Mouse (Mus musculus) CD4-positive helper T cell, adult 2 months (primary cell): ENCODE measurements around the gene Mphosph9.
"Not testable (repeated sequence)": the region's sequence is repeated elsewhere in the genome, so short reads cannot be mapped to it uniquely, and the experiment has no call there.

Source experiments
- DNase-seq: peaks from one replicate; pipeline ENCODE4 v3.0.0-alpha.2; 2012; ENCODE audit warnings: low read depth, missing footprints, low spot score

The Mphosph9 gene

DNA sequence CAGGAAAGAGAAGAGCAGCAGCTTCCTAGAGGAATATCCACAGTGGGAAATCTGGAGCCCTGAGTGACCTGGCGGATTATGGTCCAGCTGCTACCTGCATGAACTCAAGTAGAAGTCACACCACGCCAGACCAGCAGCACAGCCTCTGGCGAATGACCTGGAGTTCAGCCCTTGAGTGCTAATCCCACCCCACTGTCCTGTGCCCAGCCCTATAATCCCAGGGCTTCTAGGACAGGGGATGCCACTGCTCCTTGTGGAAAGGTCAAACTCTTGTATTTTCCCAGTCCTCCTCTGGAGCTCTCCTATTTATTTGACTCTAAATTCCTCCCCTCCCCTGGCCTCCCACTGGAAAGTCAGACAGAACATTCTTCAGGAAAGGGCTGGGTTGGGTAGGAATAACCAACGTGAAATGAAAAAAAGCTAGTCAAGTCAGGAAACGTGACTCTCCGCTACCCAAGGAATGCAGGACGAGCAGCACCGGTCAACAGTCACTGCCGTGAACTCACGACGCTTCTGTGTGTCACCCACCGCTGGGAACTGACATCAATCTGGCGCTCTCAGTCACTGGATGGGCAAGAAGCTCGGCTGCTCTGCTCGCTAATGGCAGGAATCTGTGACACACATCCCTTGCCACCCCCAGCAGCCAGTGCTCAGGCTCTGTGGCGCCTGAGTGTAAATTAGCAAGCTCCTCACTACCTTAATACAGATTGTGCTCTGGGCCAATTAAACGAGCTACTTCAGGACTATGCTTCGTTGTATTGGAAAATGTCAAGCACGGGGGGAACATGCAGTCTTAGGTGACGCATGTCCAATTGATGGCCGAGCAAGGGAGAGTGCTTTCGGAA is 86.7 kb downstream of the Mphosph9 start:
- DNase-seq = no peak

DNA sequence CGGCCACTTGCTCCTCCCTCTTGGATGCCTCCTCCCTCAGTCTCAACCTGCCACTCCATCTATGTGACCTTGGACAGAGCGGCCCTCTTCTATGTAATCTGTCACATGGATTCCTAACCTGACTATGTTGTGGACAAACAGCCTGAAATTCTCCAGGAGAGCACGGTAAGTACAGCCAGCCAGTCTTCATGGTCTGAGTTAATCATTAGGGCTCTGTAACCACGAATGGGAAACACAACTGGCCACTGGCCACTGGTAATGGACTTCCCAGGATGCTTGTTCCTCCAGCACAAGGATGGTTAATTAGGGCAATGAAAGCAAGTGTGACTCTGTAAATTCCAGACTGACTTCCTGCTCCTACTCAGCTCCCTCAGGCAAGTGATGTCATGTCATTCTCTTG is 91.6 kb downstream of the Mphosph9 start:
- no peak for DNase-seq

DNA sequence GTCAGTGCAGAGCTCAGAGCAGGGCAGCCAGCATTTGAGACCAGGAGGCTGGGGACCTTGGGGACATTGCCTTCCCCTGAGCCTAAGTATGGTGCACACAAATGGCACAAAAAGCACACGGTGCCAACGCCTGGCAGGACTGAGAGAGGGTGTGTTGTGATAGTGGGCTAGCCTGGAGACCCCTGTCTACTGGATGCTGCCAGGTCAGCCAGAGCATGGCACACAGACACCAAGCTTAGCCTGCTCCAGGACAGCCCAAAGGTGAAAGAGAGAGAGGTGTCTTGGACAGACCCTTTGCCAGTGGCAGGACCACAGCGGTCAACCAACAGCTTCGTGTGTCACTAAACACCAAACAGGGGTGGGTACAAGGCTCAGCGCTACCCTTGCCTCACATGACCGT is 93.0 kb downstream of the Mphosph9 start:
- no peak for DNase-seq

DNA sequence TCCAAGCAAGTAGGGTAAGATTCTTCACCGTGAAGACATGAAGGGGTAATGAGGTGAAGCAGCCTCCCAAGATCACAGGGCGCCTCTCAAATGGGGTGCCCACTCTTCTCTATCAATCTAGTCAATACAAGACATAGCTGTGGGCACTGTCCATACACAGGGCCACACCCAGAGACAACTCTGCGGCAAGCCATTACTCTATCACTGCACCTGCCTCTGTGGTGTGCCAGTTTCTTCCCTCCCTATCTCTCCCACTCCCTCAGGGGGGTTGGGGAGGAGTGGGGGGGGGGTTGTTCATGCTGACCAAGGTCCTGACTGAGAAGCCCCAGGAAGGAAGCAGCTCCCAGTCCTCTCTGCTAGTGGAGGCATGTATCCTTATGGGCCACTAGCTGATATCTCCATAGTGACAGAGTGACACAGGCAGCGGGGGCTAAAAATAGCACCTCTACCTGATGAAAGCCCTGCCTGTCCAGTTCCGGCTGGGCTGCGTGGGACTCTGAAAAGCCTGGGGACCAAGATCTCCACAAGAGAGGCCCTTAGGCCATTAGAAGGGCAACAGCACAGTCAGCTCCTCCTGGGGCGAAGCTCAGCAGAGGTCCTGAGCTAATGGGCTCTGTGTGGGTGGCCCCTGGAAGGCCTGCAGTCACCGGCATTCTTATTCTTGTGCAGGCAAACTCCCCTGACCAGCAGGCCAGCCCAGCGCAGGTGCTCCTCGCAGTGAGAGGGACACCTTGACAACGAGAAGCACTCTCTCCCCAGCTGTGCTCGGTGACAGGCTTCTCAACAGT is 93.7 kb downstream of the Mphosph9 start:
- no peak for DNase-seq

DNA sequence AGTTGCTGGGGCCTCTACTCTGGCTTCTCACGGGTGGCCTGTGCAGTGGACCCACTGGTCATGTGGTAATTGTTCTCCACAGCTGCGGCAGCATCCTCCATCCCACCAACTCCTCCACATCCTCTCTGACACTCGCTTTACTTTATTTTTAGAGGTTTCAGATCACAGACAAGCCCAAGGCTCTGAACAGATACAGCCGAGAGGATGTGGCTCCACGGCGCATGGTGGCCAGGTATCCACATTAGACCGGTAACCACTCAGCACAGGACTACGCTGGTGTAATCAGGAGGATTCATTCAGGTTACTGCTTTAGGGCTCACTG is 94.7 kb downstream of the Mphosph9 start:
- DNase-seq = peak; percentile 55

DNA sequence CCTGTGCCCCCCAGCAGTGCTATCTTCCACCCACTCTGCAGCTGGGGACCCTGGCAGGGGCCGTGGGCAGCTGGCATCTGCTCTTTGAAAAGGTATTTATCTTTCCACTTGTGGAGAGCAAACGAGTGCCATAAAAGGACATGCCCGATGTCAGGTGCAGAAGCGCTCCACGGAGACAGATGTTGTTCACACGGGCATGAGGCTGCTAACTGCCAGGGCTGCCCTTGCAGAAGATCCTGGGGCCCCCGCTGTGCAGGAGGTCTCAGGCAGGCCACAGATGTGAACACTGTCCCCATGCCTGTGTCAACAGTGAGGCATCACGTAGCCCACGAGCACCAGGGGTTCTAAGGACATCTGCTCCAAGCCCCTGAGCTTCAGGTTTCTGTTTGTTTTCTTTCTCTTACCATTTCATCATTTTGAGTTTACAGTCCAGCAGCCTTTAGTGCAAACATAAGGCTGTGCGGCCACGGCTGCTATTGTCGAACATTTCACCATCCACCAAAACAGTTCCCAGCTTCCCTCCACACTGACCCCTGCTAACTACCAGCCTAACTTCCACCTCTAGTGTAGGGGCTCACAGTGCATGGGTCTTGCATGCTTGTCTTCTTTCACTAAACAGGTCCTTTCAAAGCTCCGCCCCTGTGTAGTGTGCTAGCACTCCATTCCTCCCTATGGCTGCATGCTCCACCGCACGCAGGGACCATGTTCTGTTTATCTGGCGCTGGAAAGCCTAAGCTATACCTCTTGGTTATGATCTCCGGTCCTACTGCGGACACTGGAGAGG is 95.2 kb downstream of the Mphosph9 start:
- DNase-seq = no peak

DNA sequence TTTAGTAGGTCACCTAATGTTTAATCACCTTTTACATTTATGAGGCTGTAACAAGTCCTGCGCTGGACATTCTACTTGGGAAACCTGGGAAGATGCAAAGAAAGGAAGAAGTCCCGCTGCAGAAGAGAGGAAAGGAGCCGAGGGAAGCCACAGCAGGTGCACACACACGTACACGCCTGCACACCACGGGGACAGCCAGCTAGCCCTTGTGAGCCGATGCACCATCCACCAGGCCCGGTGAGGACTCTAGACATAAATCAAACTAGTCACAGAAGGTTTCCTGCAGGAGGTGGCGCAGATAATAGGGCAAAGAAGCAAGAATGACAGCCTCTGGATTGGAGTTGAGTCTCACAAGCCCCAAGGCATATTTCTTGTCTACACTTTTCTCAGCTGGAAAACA is 97.3 kb downstream of the Mphosph9 start:
- no peak for DNase-seq

DNA sequence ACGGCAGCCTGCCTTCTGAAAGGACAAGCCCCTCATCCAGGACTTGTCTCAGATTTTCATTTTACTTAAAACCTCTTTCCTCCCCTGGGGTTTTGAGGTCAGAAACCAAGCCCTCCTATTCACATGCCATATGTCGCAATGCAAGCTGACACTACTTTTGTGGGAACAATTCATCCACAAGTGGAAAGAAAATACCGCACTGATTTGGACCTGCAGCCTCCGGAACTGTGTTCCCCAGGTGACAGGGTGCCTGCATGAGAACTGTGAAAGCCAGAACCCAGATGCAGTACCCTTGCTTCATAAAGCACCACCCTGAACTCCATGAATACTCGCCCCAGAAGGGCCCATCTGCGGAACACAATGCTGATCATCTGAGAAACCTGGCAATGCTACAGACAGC is 100.6 kb downstream of the Mphosph9 start:
- DNase-seq = no peak

DNA sequence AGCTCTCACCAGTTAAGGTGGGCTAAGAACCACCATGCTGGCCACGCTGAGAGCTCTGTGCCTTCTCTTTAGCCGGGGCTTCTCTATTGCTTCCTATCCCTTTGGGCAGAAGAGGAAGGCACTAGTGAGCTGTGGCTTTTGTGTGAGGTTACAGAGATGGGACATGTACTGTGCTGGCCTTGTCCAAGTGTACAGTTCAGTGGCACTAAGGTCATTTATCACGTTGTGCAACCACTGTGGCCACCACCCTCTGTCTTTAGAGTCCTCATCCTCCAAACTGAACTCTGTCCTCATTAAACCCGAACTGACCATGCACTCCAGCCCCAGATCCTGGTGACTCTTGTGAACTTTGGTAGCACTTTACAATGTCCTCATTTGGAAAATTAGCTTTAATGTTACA is 101.3 kb downstream of the Mphosph9 start:
- DNase-seq = no peak

DNA sequence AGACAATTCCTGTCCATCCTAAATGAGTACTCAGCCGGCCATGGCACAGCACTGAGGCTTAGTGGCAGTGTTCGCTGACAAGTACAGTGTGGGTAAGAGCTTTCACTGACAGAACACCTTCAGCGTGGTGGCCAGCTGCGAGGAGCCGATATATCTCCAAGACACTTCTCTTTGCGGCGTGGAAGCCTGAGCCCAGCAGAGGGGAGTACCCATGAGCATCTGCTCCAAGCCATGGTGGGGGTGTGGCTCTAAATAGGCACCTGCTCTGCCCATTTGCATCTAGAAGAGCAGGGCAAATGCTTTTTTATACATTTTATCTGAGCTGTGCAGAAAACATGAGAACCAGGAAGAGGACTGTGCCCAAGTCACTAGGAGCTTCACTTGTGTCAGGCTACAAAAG is 101.9 kb downstream of the Mphosph9 start:
- DNase-seq = no peak

DNA sequence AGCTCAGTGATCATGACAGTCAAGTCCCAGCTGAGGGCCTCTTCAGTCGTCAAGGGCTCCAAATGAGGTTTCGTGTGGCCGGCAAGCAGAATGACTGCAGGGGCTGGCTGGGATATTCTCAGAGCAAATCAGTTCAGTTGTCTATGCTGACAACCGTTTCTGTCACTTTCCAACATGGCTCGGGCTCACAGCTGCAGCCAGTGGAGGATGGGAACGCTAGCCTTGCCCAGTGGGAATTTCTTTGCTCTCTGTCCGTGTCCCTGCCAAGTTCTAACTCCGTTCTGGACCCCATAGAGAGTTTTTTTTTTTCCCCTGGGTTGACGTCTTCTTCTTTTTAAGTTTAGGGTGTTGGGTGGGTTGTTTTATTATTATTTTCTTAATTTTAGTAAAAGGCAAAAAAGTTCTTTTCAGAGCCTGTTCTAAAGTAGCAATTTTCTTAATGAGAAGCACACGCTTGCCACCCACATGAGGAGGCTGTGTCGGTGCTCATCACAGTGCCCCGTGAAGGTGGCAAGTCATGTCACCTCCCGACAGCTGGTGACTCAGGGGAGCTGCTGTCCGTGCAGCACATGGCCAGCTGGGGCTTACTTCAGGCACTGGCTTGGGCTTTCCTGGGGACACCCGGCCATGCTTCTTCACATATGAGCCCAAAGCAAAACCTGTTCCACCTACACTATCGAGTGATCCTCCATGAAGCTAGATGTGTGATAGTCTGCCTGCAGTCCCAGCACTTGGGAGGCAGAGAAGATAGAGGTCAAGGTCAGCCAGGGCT is 103.3 kb downstream of the Mphosph9 start:
- DNase-seq = no peak

DNA sequence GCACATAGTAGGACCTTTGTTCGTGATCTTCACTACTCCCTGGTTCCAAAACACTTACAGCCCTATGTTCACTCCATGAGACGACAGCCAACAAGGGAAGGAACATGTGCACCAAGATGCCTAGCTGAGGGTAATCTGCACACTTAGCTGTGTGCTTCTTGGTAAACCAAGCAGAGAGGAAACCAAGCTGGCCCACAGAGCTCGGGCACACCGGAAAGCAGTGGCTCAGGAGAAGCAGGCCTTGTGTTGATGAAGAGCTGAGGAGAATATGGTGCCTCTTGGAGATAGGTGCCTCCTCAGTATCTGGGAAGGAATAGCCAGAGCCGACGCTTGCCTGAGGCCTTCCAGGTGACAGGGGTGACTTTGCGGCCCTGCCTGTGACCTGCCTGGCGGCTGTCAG is 104.2 kb downstream of the Mphosph9 start:
- DNase-seq = no peak

DNA sequence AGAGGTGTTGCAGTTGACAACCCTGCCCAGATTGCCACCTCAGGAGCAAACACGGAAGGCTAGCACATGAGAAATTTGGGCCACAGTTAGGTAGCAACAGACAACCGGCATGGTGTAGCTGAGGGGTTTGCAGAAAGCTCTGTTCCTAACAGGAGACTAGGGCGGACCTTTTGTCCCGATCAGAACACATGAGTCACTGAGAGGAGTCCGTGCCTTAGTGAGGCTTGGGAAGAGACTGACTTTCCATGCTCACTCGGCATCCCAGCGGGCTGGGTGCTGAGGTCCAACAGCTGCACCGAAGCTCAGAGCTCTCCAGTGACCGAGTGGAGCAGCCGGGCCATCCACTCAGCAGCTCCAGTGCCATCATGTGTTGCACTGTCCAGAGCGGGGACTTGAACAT is 105.1 kb downstream of the Mphosph9 start:
- DNase-seq = no peak

DNA sequence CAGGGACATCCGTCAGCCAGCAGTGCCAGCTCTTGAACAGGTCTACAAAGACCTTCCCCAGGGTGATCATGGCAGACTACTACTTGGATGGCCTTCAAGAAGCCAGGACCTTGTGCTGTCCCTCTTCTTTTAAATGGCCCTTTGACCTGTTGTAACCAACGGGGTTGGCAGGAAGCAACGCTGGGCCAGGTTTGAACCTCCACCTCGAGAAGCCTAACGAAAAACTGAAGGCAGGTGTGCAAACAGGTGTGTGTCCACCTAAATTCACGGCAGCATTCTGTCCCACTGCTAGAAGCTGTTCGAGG is 106.1 kb downstream of the Mphosph9 start:
- no peak for DNase-seq

DNA sequence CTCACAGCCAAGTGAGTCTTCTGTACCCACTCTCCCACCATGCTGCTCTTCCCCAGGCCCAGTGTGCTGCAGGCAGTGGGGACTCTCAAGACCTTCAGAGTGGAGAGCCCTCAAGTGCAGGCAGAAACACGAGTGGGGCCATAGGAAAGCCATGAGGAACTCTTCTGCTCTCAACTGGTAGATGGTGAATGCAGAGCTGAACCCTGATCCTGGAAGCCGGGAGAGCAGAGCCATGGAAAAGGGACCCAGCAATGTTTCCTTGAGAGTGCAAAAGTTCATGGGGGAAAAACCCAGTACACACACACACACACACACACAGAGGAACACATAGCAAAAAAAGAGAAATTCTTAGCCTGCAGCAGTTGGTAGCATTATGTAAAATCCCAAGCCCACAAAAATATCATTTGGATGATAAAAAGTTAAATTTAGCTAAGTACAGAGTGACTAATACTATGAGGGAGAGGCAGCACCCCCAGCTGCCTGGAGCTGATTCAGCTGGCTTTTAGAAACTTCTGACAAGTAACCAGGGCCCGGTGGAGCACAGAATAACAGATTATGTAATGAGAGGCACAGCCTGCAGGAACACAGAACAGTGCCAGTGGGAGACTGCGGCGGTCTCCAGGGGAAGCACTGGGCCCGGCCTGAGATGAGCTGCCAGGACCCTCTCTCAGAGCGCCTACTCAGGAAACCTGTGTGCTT is 106.6 kb downstream of the Mphosph9 start:
- no peak for DNase-seq

DNA sequence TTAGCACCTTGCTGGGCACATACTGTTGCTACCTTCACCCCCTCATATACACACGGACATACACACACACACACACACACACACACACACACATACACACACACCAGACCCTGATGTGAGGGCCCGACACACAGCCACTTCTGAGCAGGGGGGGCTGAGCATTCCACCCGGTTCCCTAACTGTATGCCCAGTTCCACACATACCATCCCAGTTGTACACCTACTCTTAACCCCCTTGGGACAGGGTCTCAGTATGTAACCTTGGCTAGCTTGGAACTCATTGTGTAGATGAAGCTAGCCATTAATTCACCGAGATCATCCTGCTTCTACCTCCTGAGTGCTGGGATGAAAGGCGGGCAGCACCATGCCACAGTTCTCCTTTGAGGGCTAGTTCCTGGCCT is 107.2 kb downstream of the Mphosph9 start:
- DNase-seq = no peak

DNA sequence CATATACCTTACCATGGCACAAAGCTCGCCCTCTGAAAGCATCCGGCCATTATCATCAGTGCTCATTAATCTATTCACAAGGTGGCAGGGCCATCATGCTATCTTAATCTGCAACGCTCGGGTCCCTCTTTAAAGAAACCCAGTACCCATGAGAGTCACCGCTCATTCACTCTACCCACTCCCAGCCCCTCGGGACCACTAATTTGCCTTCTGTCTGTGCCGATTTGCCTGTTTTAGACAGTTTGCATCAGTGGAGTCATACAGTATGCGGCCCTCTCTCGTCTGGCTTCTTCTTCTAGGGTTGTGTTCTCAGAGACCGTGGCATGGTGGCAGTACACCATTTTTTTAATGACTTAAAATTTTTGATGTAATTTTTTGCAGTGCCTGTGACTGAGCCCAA is 108.3 kb downstream of the Mphosph9 start:
- no peak for DNase-seq

DNA sequence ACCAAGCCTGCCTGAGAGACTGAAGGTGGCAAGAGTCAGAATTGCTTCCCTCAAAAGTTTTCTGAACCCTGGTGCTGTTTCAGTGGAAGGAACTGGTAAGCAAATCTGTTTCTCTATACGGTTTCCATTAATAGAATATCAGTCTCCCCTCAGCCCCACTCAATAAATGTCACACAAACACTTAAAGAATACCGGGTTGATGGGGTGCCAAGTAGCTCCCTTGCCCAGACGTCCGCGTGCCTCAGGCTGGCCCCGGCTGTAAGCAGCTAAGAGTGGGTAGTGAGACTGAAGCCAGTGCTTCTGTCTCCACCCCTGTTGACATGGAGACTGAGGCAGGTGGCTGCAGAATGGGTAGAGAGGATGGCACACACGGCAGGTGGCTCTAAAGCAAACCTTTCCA is 108.8 kb downstream of the Mphosph9 start:
- DNase-seq = no peak

DNA sequence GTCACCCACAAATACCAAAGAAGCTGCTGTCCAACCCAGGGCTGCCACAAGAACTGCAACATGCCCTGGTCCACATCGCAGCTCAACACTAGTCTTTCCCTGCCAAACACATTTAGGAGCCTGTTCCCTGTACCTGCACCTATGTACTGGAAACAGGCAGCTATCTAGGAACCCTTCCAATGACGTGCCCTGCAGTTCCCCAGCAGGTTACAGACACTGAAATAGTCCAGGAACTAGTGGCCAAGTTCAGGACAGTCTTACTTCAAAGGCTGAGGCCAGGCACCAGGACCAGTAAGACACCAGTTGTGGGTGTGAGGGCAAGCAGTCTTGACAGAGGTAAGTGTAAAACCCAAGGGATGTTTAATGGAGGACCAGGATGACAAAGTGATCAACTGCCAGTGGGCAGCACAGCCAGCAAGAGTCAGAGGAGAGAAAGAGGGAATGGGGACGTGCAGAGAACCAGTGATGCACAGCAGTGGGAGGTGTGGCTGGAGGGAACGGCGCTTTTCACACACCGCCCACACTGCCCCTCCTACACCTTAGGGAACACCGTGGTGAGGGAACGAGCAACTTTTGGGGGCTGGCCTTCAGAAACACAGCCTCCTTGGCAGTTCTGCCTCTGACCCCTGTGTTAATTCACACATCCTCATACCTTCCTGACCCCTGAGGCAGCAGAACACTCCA is 110.1 kb downstream of the Mphosph9 start:
- DNase-seq = no peak

DNA sequence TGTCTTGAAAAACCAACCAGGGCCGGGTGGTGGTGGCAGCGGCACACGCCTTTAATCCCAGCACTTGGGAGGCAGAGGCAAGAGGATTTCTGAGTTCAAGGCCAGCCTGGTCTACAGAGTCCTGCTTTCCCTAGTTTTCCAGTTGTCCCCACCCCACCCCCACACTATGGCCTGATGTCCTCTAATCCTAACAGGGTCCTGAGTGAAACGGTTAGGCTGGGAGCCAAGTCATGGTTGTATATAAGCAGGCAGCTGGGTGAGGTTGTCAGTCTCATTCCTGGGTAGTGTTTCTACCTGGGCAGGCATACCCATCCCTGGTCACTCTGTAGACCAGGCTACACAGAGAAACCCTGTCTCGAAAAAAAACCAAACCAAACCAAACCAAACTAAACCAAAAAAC is 110.7 kb downstream of the Mphosph9 start:
- DNase-seq = not testable (repeated sequence)

DNA sequence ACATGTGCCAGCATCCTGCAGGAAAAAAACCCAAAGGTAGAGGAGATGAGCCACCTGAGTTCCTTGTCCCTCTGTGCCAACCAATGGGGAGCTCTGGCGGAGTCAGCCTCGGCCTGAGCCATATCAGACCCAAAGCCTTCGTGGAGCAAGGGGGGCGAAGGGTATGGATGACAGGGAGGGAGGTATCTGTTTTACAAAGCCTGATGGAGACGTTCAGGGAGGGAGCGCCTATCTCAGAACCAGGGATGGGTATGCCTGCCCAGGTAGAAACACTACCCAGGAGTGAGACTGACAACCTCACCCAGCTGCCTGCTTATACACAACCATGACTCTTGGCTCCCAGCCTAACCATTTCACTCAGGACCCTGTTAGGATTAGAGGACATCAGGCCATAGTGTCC is 111.4 kb downstream of the Mphosph9 start:
- no peak for DNase-seq
